Comparison of ENCODE assay signal across 12 mouse cellular contexts in genomic region chr5:113999382-113999781, GRCm38 (mm10). TPM values are rescaled to one million over a fixed set of nuclear protein-coding genes. Genes with fewer than 3 reads are reported as not detected.
DNase-seq lines count a peak whose midpoint lies in the region; ATAC-seq lines count a peak whose summit lies in the region.
"Had no signal": no experiment of that assay in that cellular context is flagged by ENCODE, and none has a peak within 500 bp of the region (broad histone marks: within the 10 kb centered on the region; RNA-seq: fewer than 3 reads in every experiment).

No protein-coding gene starts in this region.

- DNase-seq in kidney, adult 8-10 months, result peak; percentile 35 to 65
- DNase-seq in natural killer cell, adult 2 months (ENCODE audit: low spot score in 2 of 2), result peak; percentile 26 to 44
- DNase-seq in right cerebral cortex, adult 2 months (ENCODE audit: low spot score in 2 of 2), result no peak
- DNase-seq in heart, postnatal 14 days, result no peak
- DNase-seq in right cerebral cortex, postnatal 4 days, result no peak

- H3K9ac ChIP-seq in kidney, embryonic 15.5 days, result no peak overlapping the region
- no peak overlapping the region for H3K9ac ChIP-seq in liver, embryonic 12.5 days
- H3K9ac ChIP-seq: neural tube, embryonic 13.5 days had no signal

- no peak; the same call in 1 of the 2 replicates for ATAC-seq in kidney, embryonic 15.5 days (replicated peaks; ENCODE audit: low FRiP score)
- ATAC-seq in activated CD4-positive, CD25-positive, alpha-beta regulatory T cell, adult 4 months, result peak; percentile 66
- peak; percentile 14; the same call in 1 of the 2 replicates for ATAC-seq in liver, embryonic 12.5 days
- ATAC-seq: forebrain, embryonic 14.5 days had no signal

- WGBS in kidney, embryonic 15.5 days, result 50% methylated on average over 5 of the region's 5 CpGs
- 17% methylated on average over 5 of the region's 5 CpGs for WGBS in liver, embryonic 12.5 days (ENCODE audit: insufficient replicate concordance)

- H3K4me3 ChIP-seq in kidney, embryonic 15.5 days (replicated peaks), result no peak overlapping the region
- H3K4me3 ChIP-seq in liver, embryonic 12.5 days, result no peak overlapping the region
- H3K4me3 ChIP-seq: neural tube, embryonic 13.5 days had no signal

- no peak overlapping the region for H3K4me2 ChIP-seq in kidney, embryonic 15.5 days
- no peak overlapping the region for H3K4me2 ChIP-seq in liver, embryonic 12.5 days
- H3K4me2 ChIP-seq: neural tube, embryonic 13.5 days had no signal

- H3K27ac ChIP-seq in kidney, embryonic 15.5 days, result no peak overlapping the region
- no peak overlapping the region for H3K27ac ChIP-seq in liver, embryonic 12.5 days
- H3K27ac ChIP-seq: neural tube, embryonic 13.5 days had no signal

- no peaks in the 10 kb centered on the region for H3K9me3 ChIP-seq in kidney, embryonic 15.5 days (replicated peaks)
- no peaks in the 10 kb centered on the region for H3K9me3 ChIP-seq in liver, embryonic 12.5 days (replicated peaks)
- H3K9me3 ChIP-seq: neural tube, embryonic 13.5 days had no signal

- H3K4me1 ChIP-seq in kidney, embryonic 15.5 days, result peaks cover 15% of the 10 kb centered on the region
- peaks cover 18% of the 10 kb centered on the region for H3K4me1 ChIP-seq in liver, embryonic 12.5 days

- intact Hi-C loops in heart, postnatal 14 days (cut with DNase I), result no loop called here

- H3K36me3 ChIP-seq in kidney, embryonic 15.5 days, result no peaks in the 10 kb centered on the region
- no peaks in the 10 kb centered on the region for H3K36me3 ChIP-seq in liver, embryonic 12.5 days
- H3K36me3 ChIP-seq: neural tube, embryonic 13.5 days had no signal

- no peaks in the 10 kb centered on the region for H3K27me3 ChIP-seq in kidney, embryonic 15.5 days
- H3K27me3 ChIP-seq in liver, embryonic 12.5 days (replicated peaks), result peaks cover 20% of the 10 kb centered on the region
- H3K27me3 ChIP-seq: neural tube, embryonic 13.5 days had no signal

RNA-seq across cellular contexts. Expression of gene Dao, which starts 4.1 kb away (rescaled TPM):
- polyA plus RNA-seq in kidney, embryonic 15.5 days (2015; fragmentation: Nextera tagmentation; extraction: Ambion mirVana), result 14.2 and 14.9 TPM in 2 replicates
- polyA plus RNA-seq in activated CD4-positive, CD25-positive, alpha-beta regulatory T cell, adult 4 months (2017; shearing (Covaris generic)), result under 1 TPM in 1 of 2 experiments, not detected in 1; 0.48 TPM
- polyA plus RNA-seq in liver, embryonic 12.5 days (2016; fragmentation: Nextera tagmentation; extraction: Ambion mirVana), result not detected in 2 replicates
- total RNA-seq in heart, postnatal 14 days (2021), result not detected
- total RNA-seq: left cerebral cortex, postnatal 10 days had no signal
- polyA plus RNA-seq: forebrain, embryonic 14.5 days; lung, embryonic 16.5 days; neural tube, embryonic 13.5 days had no signal

RNA-seq across cellular contexts. Expression of gene Ssh1, which starts 5.7 kb away (rescaled TPM):
- 14.7 and 18.3 TPM in 2 replicates for polyA plus RNA-seq in kidney, embryonic 15.5 days (2015; fragmentation: Nextera tagmentation; extraction: Ambion mirVana)
- polyA plus RNA-seq in activated CD4-positive, CD25-positive, alpha-beta regulatory T cell, adult 4 months (2017; shearing (Covaris generic)), result 10 to 100 TPM; 15.8 to 17.9 TPM
- 8.9 and 10.9 TPM in 2 replicates for polyA plus RNA-seq in liver, embryonic 12.5 days (2016; fragmentation: Nextera tagmentation; extraction: Ambion mirVana)
- total RNA-seq in heart, postnatal 14 days (2021), result 10 to 100 TPM; 13.0 to 13.9 TPM

Comparison
In these comparisons a context has a peak if more than half of its experiments do, and no peak if none do; other contexts are left out.
1. DNase-seq: peak in kidney, adult 8-10 months (2 of 2) and natural killer cell, adult 2 months (2 of 2); none in right cerebral cortex, adult 2 months (0 of 2), heart, postnatal 14 days (0 of 2) and right cerebral cortex, postnatal 4 days (single experiment).
2. RNA of gene Dao, which starts 4.1 kb away (polyA plus RNA-seq): 14.2 to 14.9 TPM in kidney, embryonic 15.5 days; 0.48 TPM in activated CD4-positive, CD25-positive, alpha-beta regulatory T cell, adult 4 months and not detected in liver, embryonic 12.5 days; every median in the first group is over 10 times any median in the second.